11 mouse cellular contexts compared by ENCODE assay signal in the genomic region with DNA sequence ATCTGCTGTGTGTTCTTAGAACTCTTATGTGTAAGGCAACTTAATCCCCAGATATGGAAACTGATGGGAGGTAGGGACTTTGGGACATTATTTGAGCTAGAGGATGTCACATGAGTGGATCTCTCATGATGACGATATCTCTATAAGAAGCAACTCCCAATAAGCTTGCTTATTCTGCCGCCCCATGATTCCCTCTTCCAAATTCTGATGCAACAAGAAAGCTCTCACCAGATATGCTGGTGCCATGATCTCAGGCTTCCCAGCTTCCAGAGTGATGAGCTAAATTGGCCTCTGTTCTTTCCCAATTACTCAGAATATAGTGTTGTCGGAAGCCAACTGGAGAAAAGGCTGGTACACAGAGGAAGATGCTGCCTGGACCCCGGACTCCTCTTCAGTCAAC. TPM values are rescaled to one million over a fixed set of nuclear protein-coding genes. Genes with fewer than 3 reads are reported as not detected.
DNase-seq lines count a peak whose midpoint lies in the region; ATAC-seq and TF ChIP-seq lines count a peak whose summit lies in the region.
"Had no signal": no experiment of that assay in that cellular context is flagged by ENCODE, and none has a peak within 500 bp of the region (broad histone marks: within the 10 kb centered on the region; RNA-seq: fewer than 3 reads in every experiment).

No protein-coding gene starts in this region.

- H3K36me3 ChIP-seq in heart, embryonic 11.5 days (ENCODE audit: control insufficient read depth, insufficient read depth, low read length), result peaks cover 9% of the 10 kb centered on the region
- peaks cover 8% of the 10 kb centered on the region for H3K36me3 ChIP-seq in C2C12 (ENCODE audit: control insufficient read depth, insufficient read depth)
- H3K36me3 ChIP-seq in forebrain, embryonic 13.5 days (ENCODE audit: poor library complexity, severe bottlenecking), result peaks cover 28% of the 10 kb centered on the region
- H3K36me3 ChIP-seq in liver, embryonic 13.5 days, result peaks cover 26% of the 10 kb centered on the region

- DNase-seq in heart, postnatal 14 days, result no peak
- no peak for DNase-seq in liver, embryonic 13.5 days
- no peak for DNase-seq in gastrocnemius, postnatal 10 days
- DNase-seq in spleen, postnatal 36 days (ENCODE audit: low spot score in 2 of 2), result no peak
- DNase-seq: adrenal gland, postnatal 25 days; layer of hippocampus, postnatal 36 days had no signal

- intact Hi-C loops in heart, postnatal 14 days (cut with DNase I), result no loop called here

- H3K9ac ChIP-seq in heart, embryonic 11.5 days (ENCODE audit: low read depth, low read length), result peak overlapping the region; percentile 75; the same call in 1 of the 2 replicates
- 0 out of 2 replicates have a peak overlapping the region, but pooled peaks have one; percentile 2 for H3K9ac ChIP-seq in forebrain, embryonic 13.5 days
- H3K9ac ChIP-seq in liver, embryonic 13.5 days, result peak overlapping the region; percentile 56; the same call in 1 of the 2 replicates

- H3K27ac ChIP-seq in heart, embryonic 11.5 days (ENCODE audit: low read depth, low read length), result peak overlapping the region; percentile 74; the same call in 1 of the 2 replicates
- H3K27ac ChIP-seq in forebrain, embryonic 13.5 days, result no peak overlapping the region
- H3K27ac ChIP-seq in liver, embryonic 13.5 days, result no peak overlapping the region

- peaks cover 11% of the 10 kb centered on the region for H3K4me1 ChIP-seq in heart, embryonic 11.5 days (ENCODE audit: control insufficient read depth, insufficient read depth, low read length)
- H3K4me1 ChIP-seq in forebrain, embryonic 13.5 days, result 0 out of 2 replicates have a peak, but pooled peaks cover 7% of the 10 kb centered on the region
- H3K4me1 ChIP-seq in liver, embryonic 13.5 days (replicated peaks), result peaks cover 28% of the 10 kb centered on the region

- no peaks in the 10 kb centered on the region for H3K79me2 ChIP-seq in C2C12 (ENCODE audit: control insufficient read depth, insufficient read depth)

- TF ChIP-seq CTCF in C2C12 (IDR thresholded peaks at IDR 0.05; ENCODE audit: control insufficient read depth, insufficient read depth, insufficient read length), result no peak

- H3K79me3 ChIP-seq in C2C12 (ENCODE audit: low read depth), result no peaks in the 10 kb centered on the region

- H3K9me3 ChIP-seq in heart, embryonic 11.5 days (replicated peaks; ENCODE audit: control insufficient read depth, low read length), result no peaks in the 10 kb centered on the region
- no peaks in the 10 kb centered on the region for H3K9me3 ChIP-seq in forebrain, embryonic 13.5 days (replicated peaks)
- H3K9me3 ChIP-seq in liver, embryonic 13.5 days (replicated peaks), result no peaks in the 10 kb centered on the region

- H3K27me3 ChIP-seq in heart, embryonic 11.5 days (ENCODE audit: control insufficient read depth, insufficient read depth, low read length), result 0 out of 2 replicates have a peak, but pooled peaks cover 2% of the 10 kb centered on the region
- H3K27me3 ChIP-seq in C2C12 (ENCODE audit: control insufficient read depth, insufficient read depth, insufficient read length), result no peaks in the 10 kb centered on the region
- H3K27me3 ChIP-seq in forebrain, embryonic 13.5 days, result peaks cover 10% of the 10 kb centered on the region
- H3K27me3 ChIP-seq in liver, embryonic 13.5 days, result 0 out of 2 replicates have a peak, but pooled peaks cover 8% of the 10 kb centered on the region

- peak overlapping the region; percentile 72 for H3K4me2 ChIP-seq in heart, embryonic 11.5 days
- peak overlapping the region; percentile 60 for H3K4me2 ChIP-seq in forebrain, embryonic 13.5 days
- peak overlapping the region; percentile 65 for H3K4me2 ChIP-seq in liver, embryonic 13.5 days

- WGBS in heart, embryonic 11.5 days (ENCODE audit: insufficient replicate concordance), result 49% methylated on average over 4 of the region's 4 CpGs
- WGBS in forebrain, embryonic 13.5 days, result 72% methylated on average over 4 of the region's 4 CpGs
- WGBS in liver, embryonic 13.5 days (ENCODE audit: insufficient replicate concordance), result 40% methylated on average over 4 of the region's 4 CpGs

- no peak for ATAC-seq in heart, embryonic 11.5 days (replicated peaks; ENCODE audit: insufficient number of reproducible peaks, low FRiP score, low TSS enrichment)
- ATAC-seq in forebrain, embryonic 13.5 days, result no peak
- no peak for ATAC-seq in liver, embryonic 13.5 days (ENCODE audit: low read depth)
- ATAC-seq in megakaryocyte-erythroid progenitor cell, adult 5-6 weeks (replicated peaks; ENCODE audit: low FRiP score, low TSS enrichment, poor library complexity, severe bottlenecking), result no peak

- peak overlapping the region; percentile 10; the same call in 1 of the 2 replicates for H3K4me3 ChIP-seq in heart, embryonic 11.5 days (ENCODE audit: low read depth, low read length)
- no peak overlapping the region for H3K4me3 ChIP-seq in C2C12 (ENCODE audit: insufficient read depth, poor library complexity, severe bottlenecking)
- no peak overlapping the region; the same call in 1 of the 2 replicates for H3K4me3 ChIP-seq in forebrain, embryonic 13.5 days
- peak overlapping the region; percentile 55 for H3K4me3 ChIP-seq in liver, embryonic 13.5 days (replicated peaks)

- H3ac ChIP-seq in C2C12 (ENCODE audit: control insufficient read depth, insufficient read length, low read depth), result no peak overlapping the region

TF ChIP-seq in C2C12, 6 proteins besides CTCF, POLR2A, EP300 and RAD21:
- TF ChIP-seq MYOD1 (IDR thresholded peaks at IDR 0.05; ENCODE audit: control insufficient read depth, insufficient read length, low read depth) (no peak), CEBPB (IDR thresholded peaks at IDR 0.05; ENCODE audit: low read depth) (peak; percentile 1)

RNA-seq across cellular contexts. Expression of gene Hes7, which starts 8.3 kb away (rescaled TPM):
- polyA plus RNA-seq in heart, embryonic 11.5 days (2014; fragmentation: Nextera tagmentation; extraction: Ambion mirVana), result 0.35 and 0.64 TPM in 2 replicates
- total RNA-seq in heart, postnatal 14 days (2021), result under 1 TPM; 0.14 to 0.32 TPM
- polyA plus RNA-seq in C2C12 (2012; fragmentation: generic; extraction: Trizol), result 0.06 TPM
- polyA plus RNA-seq in forebrain, embryonic 13.5 days (2015; fragmentation: Nextera tagmentation; extraction: Ambion mirVana), result 0.12 and 0.21 TPM in 2 replicates
- polyA plus RNA-seq in liver, embryonic 13.5 days (2015; fragmentation: Nextera tagmentation; extraction: Ambion mirVana), result 0.17 and 0.18 TPM in 2 replicates
- not detected for total RNA-seq in gastrocnemius, postnatal 10 days (2021)
- not detected in 2 replicates for total RNA-seq in megakaryocyte-erythroid progenitor cell, adult 5-6 weeks (2014; fragmentation: Nextera tagmentation)
- total RNA-seq in megakaryocyte-erythroid progenitor cell, adult 5-6 weeks (2017), result not detected in 2 replicates
- total RNA-seq: adrenal gland, postnatal 25 days had no signal

RNA-seq across cellular contexts. Expression of gene 9130213A22Rik, which starts 10.5 kb away (rescaled TPM):
- polyA plus RNA-seq in heart, embryonic 11.5 days (2014; fragmentation: Nextera tagmentation; extraction: Ambion mirVana), result 0.32 and 0.49 TPM in 2 replicates
- total RNA-seq in heart, postnatal 14 days (2021), result under 1 TPM; 0.33 to 0.44 TPM
- 0.21 TPM for polyA plus RNA-seq in C2C12 (2012; fragmentation: generic; extraction: Trizol)
- polyA plus RNA-seq in forebrain, embryonic 13.5 days (2015; fragmentation: Nextera tagmentation; extraction: Ambion mirVana), result 0.21 and 0.34 TPM in 2 replicates
- 0.09 TPM in 1 of 2 replicates, not detected in the other for polyA plus RNA-seq in liver, embryonic 13.5 days (2015; fragmentation: Nextera tagmentation; extraction: Ambion mirVana)
- total RNA-seq in gastrocnemius, postnatal 10 days (2021), result under 1 TPM; 0.27 to 0.49 TPM
- total RNA-seq in megakaryocyte-erythroid progenitor cell, adult 5-6 weeks (2014; fragmentation: Nextera tagmentation), result not detected in 2 replicates
- total RNA-seq in megakaryocyte-erythroid progenitor cell, adult 5-6 weeks (2017), result not detected in 2 replicates

RNA-seq across cellular contexts. Expression of gene Aloxe3, which starts 13.8 kb away (rescaled TPM):
- polyA plus RNA-seq in heart, embryonic 11.5 days (2014; fragmentation: Nextera tagmentation; extraction: Ambion mirVana), result 0.37 and 0.39 TPM in 2 replicates
- not detected for total RNA-seq in heart, postnatal 14 days (2021)
- 0.14 TPM for polyA plus RNA-seq in C2C12 (2012; fragmentation: generic; extraction: Trizol)
- polyA plus RNA-seq in forebrain, embryonic 13.5 days (2015; fragmentation: Nextera tagmentation; extraction: Ambion mirVana), result 1.5 TPM in 1 of 2 replicates, not detected in the other
- polyA plus RNA-seq in liver, embryonic 13.5 days (2015; fragmentation: Nextera tagmentation; extraction: Ambion mirVana), result 0.06 TPM in 1 of 2 replicates, not detected in the other
- total RNA-seq in gastrocnemius, postnatal 10 days (2021), result under 1 TPM in 1 of 2 experiments, not detected in 1; 0.27 TPM
- total RNA-seq in megakaryocyte-erythroid progenitor cell, adult 5-6 weeks (2014; fragmentation: Nextera tagmentation), result not detected in 2 replicates
- not detected in 2 replicates for total RNA-seq in megakaryocyte-erythroid progenitor cell, adult 5-6 weeks (2017)
- total RNA-seq: neutrophil, adult 5-6 weeks had no signal

RNA-seq across cellular contexts. Expression of gene Per1, which starts 16.8 kb away (rescaled TPM):
- 6.2 and 6.3 TPM in 2 replicates for polyA plus RNA-seq in heart, embryonic 11.5 days (2014; fragmentation: Nextera tagmentation; extraction: Ambion mirVana)
- 100 to 1,000 TPM; 100 to 103 TPM for total RNA-seq in heart, postnatal 14 days (2021)
- polyA plus RNA-seq in C2C12 (2012; fragmentation: generic; extraction: Trizol), result 4.5 TPM
- 6.0 and 6.4 TPM in 2 replicates for polyA plus RNA-seq in forebrain, embryonic 13.5 days (2015; fragmentation: Nextera tagmentation; extraction: Ambion mirVana)
- polyA plus RNA-seq in liver, embryonic 13.5 days (2015; fragmentation: Nextera tagmentation; extraction: Ambion mirVana), result 1.9 TPM in 2 replicates
- total RNA-seq in gastrocnemius, postnatal 10 days (2021), result 10 to 100 TPM; 17.5 to 78.6 TPM
- 11.3 and 17.6 TPM in 2 replicates for total RNA-seq in megakaryocyte-erythroid progenitor cell, adult 5-6 weeks (2014; fragmentation: Nextera tagmentation)
- total RNA-seq in megakaryocyte-erythroid progenitor cell, adult 5-6 weeks (2017), result 4.7 and 12.5 TPM in 2 replicates

RNA-seq across cellular contexts. Expression of gene Vamp2, which starts 23.6 kb away (rescaled TPM):
- polyA plus RNA-seq in heart, embryonic 11.5 days (2014; fragmentation: Nextera tagmentation; extraction: Ambion mirVana), result 89.7 and 94.7 TPM in 2 replicates
- total RNA-seq in heart, postnatal 14 days (2021), result 10 to 100 TPM; 68.8 to 72.6 TPM
- polyA plus RNA-seq in C2C12 (2012; fragmentation: generic; extraction: Trizol), result 20.9 TPM
- 110 and 124 TPM in 2 replicates for polyA plus RNA-seq in forebrain, embryonic 13.5 days (2015; fragmentation: Nextera tagmentation; extraction: Ambion mirVana)
- 12.5 and 15.9 TPM in 2 replicates for polyA plus RNA-seq in liver, embryonic 13.5 days (2015; fragmentation: Nextera tagmentation; extraction: Ambion mirVana)
- 10 to 100 TPM; 52.4 to 55.8 TPM for total RNA-seq in gastrocnemius, postnatal 10 days (2021)
- 46.7 and 60.3 TPM in 2 replicates for total RNA-seq in megakaryocyte-erythroid progenitor cell, adult 5-6 weeks (2014; fragmentation: Nextera tagmentation)
- 7.5 and 15.7 TPM in 2 replicates for total RNA-seq in megakaryocyte-erythroid progenitor cell, adult 5-6 weeks (2017)

Comparison
In these comparisons a context has a peak if more than half of its experiments do, and no peak if none do; other contexts are left out.
1. H3K4me3 ChIP-seq: peak in heart, embryonic 11.5 days (single experiment) and liver, embryonic 13.5 days (single experiment); none in C2C12 (single experiment) and forebrain, embryonic 13.5 days (single experiment).
2. H3K9ac ChIP-seq: peak in every context shown above with its lines; median percentile 75 in heart, embryonic 11.5 days; 56 in liver, embryonic 13.5 days; 2 in forebrain, embryonic 13.5 days.
3. Peak in every context shown above with its lines, with median percentiles within 50 percentile points of each other: H3K4me2 ChIP-seq.